Mouse (Mus musculus): ENCODE measurements around the gene Hgd.

DNA sequence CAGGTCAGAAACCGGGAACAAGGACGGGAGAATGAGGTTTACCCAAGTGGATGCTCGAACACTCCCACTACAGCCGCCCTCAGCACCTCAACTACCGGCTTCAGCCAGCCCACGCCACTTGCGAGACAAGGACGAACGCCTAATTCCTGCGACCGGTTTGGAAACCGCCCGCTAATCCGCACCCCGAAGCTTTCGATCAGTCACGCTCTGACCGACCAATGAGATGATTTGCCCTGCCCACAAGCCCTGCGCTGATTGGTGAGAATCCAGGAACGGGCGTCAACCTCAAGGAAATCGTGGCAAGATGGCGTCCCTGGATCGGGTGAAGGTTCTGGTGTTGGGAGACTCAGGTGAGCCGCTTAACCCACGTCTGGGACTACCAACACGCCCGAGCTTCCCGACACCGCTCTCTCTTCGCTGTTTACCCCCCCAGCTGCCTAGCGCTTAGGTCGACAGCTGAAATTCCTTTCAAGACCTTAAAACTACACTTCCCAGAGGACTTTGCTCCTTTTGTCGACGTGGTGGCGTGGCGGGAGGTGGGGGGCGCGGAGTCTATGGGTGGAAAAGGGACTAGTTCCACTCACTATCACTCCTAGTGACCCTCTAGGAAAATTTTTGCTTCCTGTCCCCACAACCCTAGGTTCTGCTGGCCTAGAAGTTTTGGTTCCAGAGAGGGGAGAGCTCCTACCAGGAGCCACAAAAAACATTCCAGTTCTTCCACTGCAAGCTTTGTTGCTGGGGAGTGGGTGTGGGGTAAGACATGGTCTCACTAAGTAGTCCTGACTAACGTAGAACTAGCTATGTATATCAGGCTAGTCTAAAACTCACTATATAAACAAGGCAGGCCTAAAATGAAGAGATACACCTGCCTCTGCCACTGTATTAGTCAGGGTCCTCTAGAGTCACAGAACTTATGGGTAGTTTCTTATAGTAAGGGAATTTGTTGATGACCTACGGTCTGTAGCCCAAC is 40.1 kb upstream of the Hgd start, which contains the start of the genes Gtf2e1 and Rabl3:
- TF ChIP-seq CTCF (IDR thresholded peaks at IDR 0.05; ENCODE audit: extremely low read depth, insufficient read length, insufficient replicate concordance, low read depth, low read length) (no peak), POLR2A (IDR thresholded peaks at IDR 0.05; ENCODE audit: low read depth, low read length) (no peak)

Measured in small intestine, adult 2 months (tissue).